Mouse (Mus musculus) kidney, adult 2 months (tissue): ENCODE measurements around the gene Il17rc.

ENCODE experiments used
- CTCF ChIP-seq: fragments of 200-500 bp; conservative IDR thresholded peaks from 2 replicates; pipeline ENCODE4 v1.5.1; 2011; ENCODE audit warnings: low read depth, mild to moderate bottlenecking, control low read depth, low read length, moderate library complexity, mixed read lengths; ENCODE audit not compliant: insufficient read depth, insufficient read length
- POLR2A ChIP-seq: fragments of 200-500 bp; IDR thresholded peaks from one replicate; pipeline ENCODE4 v1.6.1; 2011; ENCODE audit warnings: low read depth, low read length, control low read depth

GRCm38 (mm10) chr6:113442442-113443090 lies 28.7 kb upstream of the Il17rc start, which contains the start of gene Jagn1:
- TF ChIP-seq CTCF (no peak), POLR2A (no peak)
